Mouse (Mus musculus) heart, postnatal 0 days (tissue): Measurements from ENCODE around the gene Olfr657. TPM values are rescaled to one million over a fixed set of nuclear protein-coding genes. Genes with fewer than 3 reads are reported as not detected.

Source experiments
- ATAC-seq: fragments of 200-750 bp; cut with Nextera tagmentation; 2 replicates; pipeline ENCODE4 v1.8.0; 2017; ENCODE audit warnings: low read depth, moderate number of reproducible peaks, moderate library complexity; ENCODE audit not compliant: insufficient read depth
- DNase-seq: peaks from one replicate; pipeline ENCODE4 v3.0.0-alpha.2; 2016; ENCODE audit warnings: low spot score
- H3K27ac ChIP-seq: fragments of 300-500 bp; sonication (generic); 2 replicates; pipeline ENCODE4 v1.5.1; 2014; ENCODE audit warnings: low read depth, mild to moderate bottlenecking
- H3K27me3 ChIP-seq: fragments of 300-500 bp; sonication (generic); 2 replicates; pipeline ENCODE4 v1.6.1; 2014; ENCODE audit warnings: low read length, mixed read lengths; ENCODE audit not compliant: control insufficient read depth, insufficient read depth
- H3K36me3 ChIP-seq: fragments of 300-500 bp; sonication (generic); replicated peaks from 2 replicates; pipeline ENCODE4 v1.6.1; 2014; ENCODE audit warnings: low read length, mixed read lengths; ENCODE audit not compliant: control insufficient read depth, insufficient read depth
- H3K4me1 ChIP-seq: fragments of 300-500 bp; sonication (generic); 2 replicates; pipeline ENCODE4 v1.6.1; 2014; ENCODE audit warnings: antibody characterized with exemption; ENCODE audit not compliant: control insufficient read depth, insufficient read depth
- H3K4me2 ChIP-seq: fragments of 300-500 bp; sonication (generic); 2 replicates; pipeline ENCODE4 v1.6.1; 2014; ENCODE audit warnings: low read depth, mild to moderate bottlenecking, low read length, moderate library complexity
- H3K4me3 ChIP-seq: fragments of 300-500 bp; sonication (generic); 2 replicates; pipeline ENCODE4 v1.5.1; 2014; ENCODE audit warnings: low read depth, low read length
- H3K9ac ChIP-seq: fragments of 300-500 bp; sonication (generic); replicated peaks from 2 replicates; pipeline ENCODE4 v1.6.1; 2014; ENCODE audit warnings: low read depth, low read length, mixed read lengths
- H3K9me3 ChIP-seq: fragments of 300-500 bp; sonication (generic); replicated peaks from 2 replicates; pipeline ENCODE4 v1.6.1; 2016; ENCODE audit warnings: low read length; ENCODE audit not compliant: control insufficient read depth
- CTCF ChIP-seq: IDR thresholded peaks from 2 replicates; pipeline ENCODE4 v1.5.1; 2016; ENCODE audit warnings: antibody characterized with exemption, control low read depth, low read depth
- EP300 ChIP-seq: IDR thresholded peaks from 2 replicates; pipeline ENCODE4 v1.6.1; 2016; ENCODE audit warnings: antibody characterized with exemption, low read depth
- WGBS: fragments of 180-500 bp; shearing (Covaris S2); extraction: QIAGEN DNeasy Blood & Tissue Kit; methylation state at CpG from one replicate; pipeline ENCODE4 v1.1.7; 2014; 5-methylcytosine and 5-hydroxymethylcytosine counted together
- polyA plus RNA-seq: library from polyadenylated mRNA; unstranded; fragments of >200 nt; fragmentation: Nextera tagmentation; extraction: Ambion mirVana; gene quantifications from 2 replicates; pipeline ENCODE4 v1.2.1, GENCODE M21; 2015
- total RNA-seq: library from RNA; depleted of rRNA; stranded (reverse); fragments of >200 nt; gene quantifications from 2 replicates; pipeline ENCODE4 v1.2.3, GENCODE M21; 2014; ENCODE audit warnings: low replicate concordance; rRNA removed

Olfr657 gene
- total and polyA plus RNA-seq, 2 experiments from 2014 or later: not detected

- no peak within 1 kb of the TSS for H3K4me3 ChIP-seq
- TF ChIP-seq EP300 (no peak), CTCF (no peak)
- H3K9me3 ChIP-seq: no peaks in the 10 kb centered on the region
- DNase-seq (no peak), ATAC-seq (no peak)
- no peaks in the 10 kb centered on the region for H3K4me1 ChIP-seq
- H3K27me3 ChIP-seq: no peaks in the 10 kb centered on the region
- 73% methylated on average over 2 of the region's 2 CpGs for WGBS
- H3K27ac ChIP-seq: no peak within 1 kb of the TSS
- H3K36me3 ChIP-seq: no peaks in the 10 kb centered on the region
- H3K4me2 ChIP-seq: no peak within 1 kb of the TSS
- H3K9ac ChIP-seq: no peak within 1 kb of the TSS
Measured at GRCm38 (mm10) chr7:104686201-104686600, 61.6 kb downstream of the Olfr657 start, which contains the start of gene Olfr661. Gene Olfr661, plus strand, starts transcription at chr7:104686501.

Other genes starting within 250 kb of the Olfr657 start
- gene Trim30c, start 224.0 kb upstream of the Olfr657 start, total RNA-seq: not detected in 2 replicates
- gene Trim30c, start 224.0 kb upstream of the Olfr657 start, polyA plus RNA-seq: 0.18 TPM in 1 of 2 replicates, not detected in the other
- 8.0 and 8.9 TPM in 2 replicates for gene Trim30a, start 159.6 kb upstream of the Olfr657 start, total RNA-seq
- gene Trim30a, start 159.6 kb upstream of the Olfr657 start, polyA plus RNA-seq: 1.5 and 1.7 TPM in 2 replicates
- gene Trim30d, start 116.9 kb upstream of the Olfr657 start, total RNA-seq: 0.46 and 1.5 TPM in 2 replicates
- 0.46 and 0.48 TPM in 2 replicates for gene Trim30d, start 116.9 kb upstream of the Olfr657 start, polyA plus RNA-seq
- gene Olfr651, start 74.7 kb upstream of the Olfr657 start, total RNA-seq: not detected in 2 replicates
- gene Olfr651, start 74.7 kb upstream of the Olfr657 start, polyA plus RNA-seq: not detected in 2 replicates
- gene Olfr652, start 63.9 kb upstream of the Olfr657 start, total RNA-seq: not detected in 2 replicates
- not detected in 2 replicates for gene Olfr652, start 63.9 kb upstream of the Olfr657 start, polyA plus RNA-seq
- gene Olfr653, start 47.5 kb upstream of the Olfr657 start, total RNA-seq: not detected in 2 replicates
- not detected in 2 replicates for gene Olfr653, start 47.5 kb upstream of the Olfr657 start, polyA plus RNA-seq
- gene Olfr654, start 37.8 kb upstream of the Olfr657 start, total RNA-seq: not detected in 2 replicates
- gene Olfr654, start 37.8 kb upstream of the Olfr657 start, polyA plus RNA-seq: not detected in 2 replicates
- gene Olfr655, start 23.0 kb upstream of the Olfr657 start, total RNA-seq: not detected in 2 replicates
- gene Olfr655, start 23.0 kb upstream of the Olfr657 start, polyA plus RNA-seq: not detected in 2 replicates
- not detected in 2 replicates for gene Olfr656, start 10.8 kb upstream of the Olfr657 start, total RNA-seq
- not detected in 2 replicates for gene Olfr656, start 10.8 kb upstream of the Olfr657 start, polyA plus RNA-seq
- gene Olfr658, start 22.5 kb downstream of the Olfr657 start, total RNA-seq: not detected in 2 replicates
- gene Olfr658, start 22.5 kb downstream of the Olfr657 start, polyA plus RNA-seq: not detected in 2 replicates
- gene Olfr659, start 42.0 kb downstream of the Olfr657 start, total RNA-seq: not detected in 2 replicates
- not detected in 2 replicates for gene Olfr659, start 42.0 kb downstream of the Olfr657 start, polyA plus RNA-seq
- gene Olfr661, start 61.7 kb downstream of the Olfr657 start, total RNA-seq: not detected in 2 replicates
- gene Olfr661, start 61.7 kb downstream of the Olfr657 start, polyA plus RNA-seq: not detected in 2 replicates
- not detected in 2 replicates for gene Usp17le, start 152.7 kb downstream of the Olfr657 start, total RNA-seq
- not detected in 2 replicates for gene Usp17le, start 152.7 kb downstream of the Olfr657 start, polyA plus RNA-seq
- not detected in 2 replicates for gene Usp17lb, start 217.8 kb downstream of the Olfr657 start, total RNA-seq
- not detected in 2 replicates for gene Usp17lb, start 217.8 kb downstream of the Olfr657 start, polyA plus RNA-seq
- gene Usp17la, start 232.2 kb downstream of the Olfr657 start, total RNA-seq: not detected in 2 replicates
- not detected in 2 replicates for gene Usp17la, start 232.2 kb downstream of the Olfr657 start, polyA plus RNA-seq